Mouse (Mus musculus): ENCODE measurements around the gene Tomm7. TPM values are rescaled to one million over a fixed set of nuclear protein-coding genes. Genes with fewer than 3 reads are reported as not detected.

The Tomm7 gene
- polyA plus RNA-seq (2012; rRNA removed) = 21.5 and 23.2 TPM in 2 replicates

DNA sequence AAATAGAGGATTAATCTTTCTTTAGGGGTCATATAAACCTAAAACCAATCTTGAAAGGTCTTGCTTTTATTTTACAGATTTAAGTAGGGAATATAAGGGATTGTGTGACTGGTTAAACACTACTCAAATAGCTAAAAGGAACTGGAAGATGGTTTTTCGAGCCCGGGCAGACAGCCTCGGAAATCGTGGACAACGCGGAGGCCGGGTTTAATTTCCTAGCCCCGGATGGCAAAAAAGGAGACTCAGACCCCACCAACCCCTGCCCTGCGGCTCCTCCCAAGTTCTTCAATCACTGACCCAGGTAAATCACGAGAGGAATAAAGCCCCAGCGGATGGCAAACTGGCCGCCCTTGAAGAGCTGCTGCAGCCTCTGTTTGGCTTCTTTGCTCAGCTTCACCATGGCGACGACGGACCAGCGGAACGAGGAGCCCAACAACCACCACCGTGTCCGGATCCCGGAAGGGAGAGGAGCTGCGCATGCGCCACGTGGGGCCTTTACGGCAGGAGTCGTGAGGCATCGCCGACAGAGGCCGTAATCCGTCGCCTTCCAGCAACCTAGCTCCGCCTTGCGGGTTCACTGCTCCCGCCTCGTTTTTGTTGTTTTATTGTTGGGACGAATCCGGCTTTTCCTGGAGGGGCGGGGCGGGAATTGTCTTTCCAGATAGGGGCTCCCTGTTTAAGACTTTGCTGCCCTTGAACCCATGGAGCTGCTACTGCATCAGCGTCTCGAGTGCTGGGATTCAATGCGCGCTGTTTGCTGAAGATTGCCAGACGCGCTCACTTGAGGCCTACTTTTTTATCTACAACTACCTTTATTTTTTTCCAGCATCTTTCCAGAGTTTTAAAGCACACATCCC lies at the start of gene Tomm7:
Gene Tomm7 (minus strand): TSS at position 488 of the 857 bp plus-strand sequence.

Other genes starting within 250 kb of the Tomm7 start
- 2.1 and 2.5 TPM in 2 replicates for gene Srpk2, start 159.5 kb downstream of the Tomm7 start, polyA plus RNA-seq (2012; rRNA removed)
- gene Pus7, start 60.5 kb downstream of the Tomm7 start, polyA plus RNA-seq (2012; rRNA removed) = 2.2 and 3.1 TPM in 2 replicates
- gene Rint1, start 56.5 kb downstream of the Tomm7 start, polyA plus RNA-seq (2012; rRNA removed) = 5.3 and 10.9 TPM in 2 replicates
- 2.3 and 3.3 TPM in 2 replicates for gene Fam126a, start 186.5 kb upstream of the Tomm7 start, polyA plus RNA-seq (2012; rRNA removed)